Mouse (Mus musculus) layer of hippocampus, adult 18-20 months (tissue): Measurements from ENCODE around the gene Trmt5. TPM values are rescaled to one million over a fixed set of nuclear protein-coding genes. Genes with fewer than 3 reads are reported as not detected.

Experiments used
- DNase-seq, 2 experiments: peaks; one replicate each; pipeline ENCODE4 v3.0.0; 2022; ENCODE audit warnings: low spot score in 2 of 2
- total RNA-seq, 2 experiments: library from RNA; stranded (reverse); gene quantifications; 2 replicates each; pipeline ENCODE4 v1.2.3; 2021

Gene Trmt5
- total RNA-seq, 2 experiments from 2014 or later = 10.6 to 10.7 TPM

DNA sequence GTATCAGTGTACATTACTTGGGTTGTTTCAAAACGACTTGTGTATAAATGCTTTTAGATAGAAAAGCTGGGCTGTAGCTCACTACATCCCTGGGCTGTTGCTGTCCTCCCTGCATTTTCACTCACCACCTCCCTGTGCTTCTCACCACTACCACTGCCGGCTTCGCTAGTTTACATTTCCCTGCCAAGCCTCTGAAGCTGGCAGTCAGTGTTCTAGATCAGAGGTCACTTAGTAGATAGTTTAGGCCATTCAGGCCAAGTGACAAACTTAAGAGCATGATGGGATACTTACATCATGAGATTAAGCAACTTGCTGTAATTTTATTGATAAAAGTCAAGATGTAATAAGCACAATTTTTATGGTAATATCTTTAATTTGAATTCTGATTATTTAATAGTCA, 11.6 kb downstream of the Trmt5 start:
- no peak for DNase-seq

DNA sequence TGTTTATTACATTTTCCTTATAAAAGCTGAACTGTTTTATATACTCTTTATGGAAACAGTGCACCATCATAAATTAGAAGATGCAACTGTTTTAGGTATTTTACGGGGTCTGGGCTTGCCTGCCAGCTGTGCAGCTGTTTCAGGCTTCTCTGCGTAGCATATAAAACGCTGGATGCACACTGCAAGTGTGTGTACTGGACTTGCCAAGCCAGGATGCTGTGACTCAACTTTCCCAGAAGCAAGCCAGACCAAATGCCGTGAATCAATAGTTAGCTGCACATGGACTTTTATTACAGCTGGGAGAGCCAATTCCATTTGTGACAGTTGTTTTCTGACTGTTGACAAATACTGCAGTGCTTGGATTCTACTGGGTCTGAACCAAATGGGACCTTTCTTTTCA, 16.6 kb downstream of the Trmt5 start:
- no peak for DNase-seq

DNA sequence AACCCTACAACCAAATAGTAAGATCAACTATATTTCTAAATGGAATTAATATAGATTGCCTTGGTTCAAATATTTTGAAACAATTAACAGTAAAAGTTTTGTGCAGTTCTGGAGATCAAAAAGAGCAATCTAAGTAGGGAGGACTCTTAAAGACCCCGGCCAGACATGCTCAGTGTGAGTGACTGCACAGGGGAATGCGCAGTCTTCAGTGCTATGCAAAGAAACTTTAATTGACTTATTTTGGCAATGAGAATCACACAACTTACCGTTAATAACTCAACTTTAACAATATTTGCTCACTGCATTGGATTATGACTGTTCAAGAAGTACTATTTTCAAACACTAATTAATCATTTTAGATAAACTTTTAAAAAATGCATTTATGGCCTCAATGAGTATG, 17.0 kb downstream of the Trmt5 start:
- no peak for DNase-seq

DNA sequence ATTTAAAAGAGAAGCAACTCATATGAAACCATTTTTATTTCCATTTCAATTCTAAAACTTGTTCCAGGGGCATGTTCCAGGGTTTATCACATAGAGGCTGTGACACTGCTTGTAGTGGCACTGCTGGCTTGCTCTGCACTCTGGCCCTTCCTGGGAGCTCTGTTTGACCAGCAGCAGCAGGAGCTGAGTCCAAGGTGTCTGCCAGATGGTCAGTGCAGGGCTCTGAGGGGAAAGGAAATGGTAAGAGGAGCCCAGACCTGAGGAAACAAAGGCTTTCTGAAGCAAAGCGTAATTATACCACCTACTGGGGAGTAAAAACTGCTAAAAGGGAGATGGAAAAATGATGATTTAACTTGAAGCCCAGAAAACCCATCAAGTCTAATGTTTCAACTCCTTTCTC, 18.0 kb downstream of the Trmt5 start:
- no peak for DNase-seq

DNA sequence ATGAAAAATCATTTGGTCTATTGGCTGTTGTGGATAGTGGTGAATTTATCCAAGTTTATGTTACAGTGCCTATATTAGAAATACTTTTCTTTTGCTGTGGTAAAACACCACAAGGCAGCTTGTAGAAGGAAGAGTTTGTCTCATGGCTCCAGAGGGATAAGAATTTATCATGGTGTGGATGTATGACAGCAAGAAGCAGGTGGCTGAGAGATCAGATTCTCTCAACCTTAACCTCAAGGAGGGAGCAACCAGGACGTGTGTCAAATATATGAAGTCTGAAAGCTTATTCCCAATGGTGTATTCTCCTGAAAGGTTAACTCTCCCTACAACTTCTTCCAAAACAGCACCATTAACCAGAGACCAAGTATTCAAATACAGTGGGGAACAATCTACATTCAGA, 19.9 kb downstream of the Trmt5 start:
- no peak for DNase-seq

DNA sequence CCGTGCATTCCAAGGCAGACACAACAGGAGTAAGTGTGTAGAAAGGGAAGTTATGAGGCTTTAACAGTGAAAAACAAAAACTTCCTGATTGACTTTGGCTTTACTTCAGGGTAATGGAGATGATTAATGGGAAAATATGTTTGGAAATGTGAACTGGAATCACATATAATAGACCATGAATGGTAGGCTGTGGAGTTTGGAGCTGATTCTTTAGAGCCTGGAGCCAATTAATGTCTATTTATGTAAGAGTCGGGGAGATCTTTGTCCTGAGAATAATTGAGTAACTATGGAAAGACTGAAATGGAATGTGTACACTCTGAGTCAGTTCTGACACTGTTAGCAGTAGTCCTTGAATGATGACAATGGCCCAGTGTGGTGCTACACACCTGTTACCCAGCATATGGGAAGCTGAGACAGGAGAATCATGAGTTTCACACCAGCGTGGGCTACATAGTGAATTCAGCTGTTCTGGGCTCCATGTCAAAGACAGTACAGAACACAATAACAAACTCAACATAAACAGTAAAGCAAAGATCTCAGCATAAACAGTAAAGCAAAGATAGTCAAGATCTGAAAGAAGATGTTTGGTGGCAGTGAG, 21.0 kb downstream of the Trmt5 start:
- no peak for DNase-seq

DNA sequence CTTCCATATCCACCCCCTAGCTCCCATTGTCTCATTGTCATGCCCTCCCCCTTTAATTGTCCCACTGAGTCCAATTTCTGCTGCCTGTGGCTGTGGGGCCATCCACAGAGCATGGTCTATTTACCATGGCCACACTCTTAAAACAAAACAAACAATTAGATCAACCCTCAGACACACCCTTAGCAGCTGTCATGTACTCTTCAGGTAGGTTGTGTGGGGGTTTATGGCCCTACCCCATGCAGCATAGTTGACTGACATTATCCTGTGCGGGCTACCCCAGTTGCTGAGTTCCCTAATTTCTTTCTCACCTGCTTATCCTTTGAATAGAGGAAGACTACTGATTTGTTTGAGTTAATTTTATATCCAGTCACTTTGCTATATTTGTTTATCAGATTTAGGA, 26.2 kb downstream of the Trmt5 start:
- DNase-seq = no peak

DNA sequence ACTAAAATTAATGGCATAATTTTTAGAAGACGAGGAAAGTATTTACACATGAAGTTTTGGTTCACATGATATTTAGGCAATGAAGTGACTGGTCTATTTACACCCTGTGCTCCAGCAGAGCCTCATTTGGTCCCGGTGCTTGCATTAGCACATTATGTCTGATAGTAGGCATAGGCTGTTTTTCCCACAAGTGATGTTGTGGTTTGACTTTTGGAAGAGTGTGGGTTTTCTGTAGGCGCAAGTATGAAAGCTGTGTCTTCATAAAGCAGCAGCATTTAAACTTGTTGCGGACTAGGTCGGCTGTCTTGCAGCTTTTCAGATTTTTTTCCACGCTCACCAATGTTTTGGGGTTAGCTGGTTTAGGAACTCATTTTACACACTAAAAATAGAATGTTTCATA, 27.2 kb downstream of the Trmt5 start:
- DNase-seq = peak in 1 of 2 experiments; percentile 15

DNA sequence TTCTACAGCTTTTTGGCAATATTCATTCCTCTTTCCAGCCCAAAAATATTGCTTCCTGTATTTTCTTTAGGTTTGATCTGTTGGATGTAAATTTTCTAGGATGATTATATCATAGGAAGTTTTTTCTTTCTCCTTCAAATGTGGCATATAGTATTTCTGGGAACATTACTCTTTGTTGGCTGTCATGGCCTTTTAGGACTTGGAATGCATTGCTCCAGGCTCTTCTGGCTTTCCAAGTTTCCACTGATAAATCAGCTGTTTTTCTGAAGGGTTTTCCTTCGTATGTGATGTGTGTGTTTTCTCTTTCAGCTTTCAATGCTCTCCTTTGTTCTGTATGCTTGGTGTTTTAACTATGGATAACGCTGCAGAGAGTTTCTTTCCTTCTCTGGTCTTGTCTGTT, 31.5 kb downstream of the Trmt5 start:
- no peak for DNase-seq

DNA sequence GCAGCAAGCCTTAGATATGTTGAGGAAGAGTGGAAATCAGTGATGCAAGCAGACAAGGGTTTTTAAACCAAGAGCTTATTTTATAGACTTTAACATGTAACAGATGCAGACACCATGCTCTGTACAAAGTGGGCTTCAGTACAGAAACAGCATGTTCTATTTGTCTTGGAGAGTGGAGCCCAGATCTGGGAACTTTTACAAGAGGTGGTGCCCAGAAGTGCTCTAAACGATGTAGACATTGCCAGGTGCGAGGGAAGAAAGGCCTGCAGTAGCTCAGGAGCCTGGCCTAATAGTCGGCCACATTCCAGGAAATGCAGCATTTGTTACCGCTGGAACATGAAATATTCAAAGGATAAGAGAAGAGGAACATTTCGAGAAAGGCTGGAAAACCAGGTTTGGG, 40.8 kb downstream of the Trmt5 start:
- DNase-seq = peak in 1 of 2 experiments; percentile 40

DNA sequence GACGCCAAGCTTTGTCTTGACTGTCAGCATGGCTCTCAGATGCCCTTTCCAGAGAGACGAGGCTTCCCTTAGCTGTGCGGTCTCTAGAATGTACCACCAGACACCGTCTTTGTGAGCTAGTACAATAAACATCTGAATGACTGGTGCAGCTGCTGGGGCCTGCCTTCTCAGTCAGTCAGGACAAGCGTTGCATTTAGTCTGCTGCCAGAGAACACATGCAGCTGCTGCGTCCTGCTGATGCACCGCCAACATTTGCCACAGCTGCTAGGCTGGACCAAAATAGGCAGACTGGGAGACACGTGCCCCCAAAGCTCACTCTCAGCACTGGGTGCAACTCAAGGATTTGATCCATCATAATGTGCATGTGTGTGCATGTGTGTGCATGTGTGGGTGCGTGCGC, 44.5 kb downstream of the Trmt5 start:
- peak; percentile 39 to 41 for DNase-seq

DNA sequence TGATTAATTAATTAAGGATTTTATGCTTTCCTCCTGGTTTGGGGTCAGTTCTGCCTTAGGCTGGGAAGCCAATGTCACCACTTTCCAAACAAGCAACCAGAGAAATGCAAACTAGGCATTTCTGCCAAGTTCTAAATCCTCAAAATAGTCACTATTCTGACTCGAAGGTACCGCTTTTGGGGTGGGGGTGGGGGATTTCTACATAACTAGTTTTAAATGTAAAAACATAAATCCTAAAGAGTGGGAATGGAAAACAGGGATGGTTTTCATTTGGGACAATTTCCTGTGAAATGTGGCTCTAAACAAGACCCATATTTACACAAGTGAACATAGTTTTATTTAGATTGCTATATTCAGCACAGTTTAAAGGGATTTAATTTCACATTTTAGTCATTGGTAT, 53.9 kb downstream of the Trmt5 start:
- DNase-seq = no peak

DNA sequence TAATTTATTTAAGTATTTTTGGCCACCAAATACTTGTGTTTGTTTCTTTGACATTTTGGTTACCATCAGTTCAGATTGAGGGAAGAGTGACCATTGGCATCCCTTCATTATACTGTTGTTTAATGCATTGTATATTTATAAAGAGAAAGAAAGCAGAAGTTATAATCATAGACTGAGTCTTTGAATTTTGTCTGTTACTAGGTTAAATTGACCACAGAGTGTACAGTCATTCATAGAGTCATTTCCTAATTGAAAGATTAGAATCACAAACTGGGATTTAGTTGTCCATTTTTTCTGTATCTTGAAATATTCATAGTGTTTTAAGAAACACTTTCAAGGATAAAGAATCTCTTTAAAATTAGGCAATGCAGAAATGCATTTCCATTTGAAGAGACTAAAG, 55.0 kb downstream of the Trmt5 start:
- DNase-seq = no peak

DNA sequence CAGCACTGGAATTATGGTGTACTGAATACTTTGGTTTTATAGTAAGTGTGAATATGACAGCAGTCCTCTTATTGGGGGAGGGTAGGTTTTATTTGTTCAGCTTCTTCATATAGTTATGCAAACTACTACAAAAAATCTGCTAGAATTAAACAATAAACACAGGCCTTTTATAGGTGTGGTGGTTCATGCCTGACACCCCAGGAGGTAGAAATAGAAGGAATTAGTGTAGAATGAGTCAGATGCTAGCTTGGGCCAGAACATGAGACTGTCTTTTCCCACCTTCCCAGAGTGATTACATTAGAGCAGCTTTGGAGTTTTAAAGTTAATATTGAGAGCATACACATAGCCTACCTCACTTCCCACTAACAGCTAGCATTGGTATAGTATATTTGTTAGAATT, 56.3 kb downstream of the Trmt5 start:
- DNase-seq = no peak

Other genes with a start within 250 kb of the Trmt5 start
- under 1 TPM; 0.15 to 0.69 TPM for gene Six1, start 232.8 kb downstream of the Trmt5 start, total RNA-seq
- gene Six4, start 173.3 kb downstream of the Trmt5 start, total RNA-seq = 1 to 10 TPM; 1.7 to 2.1 TPM
- gene Mnat1, start 163.0 kb downstream of the Trmt5 start, total RNA-seq = 10 to 100 TPM; 27.8 to 28.3 TPM
- 10 to 100 TPM; 11.2 to 11.7 TPM for gene Slc38a6, start 69 bp upstream of the Trmt5 start, total RNA-seq